Mouse (Mus musculus): ENCODE data around the gene Thsd4. TPM values are rescaled to one million over a fixed set of nuclear protein-coding genes. Genes with fewer than 3 reads are reported as not detected.
"Not testable (repeated sequence)": the region's sequence is repeated elsewhere in the genome, so short reads cannot be mapped to it uniquely, and the experiment has no call there.

Gene Thsd4
- total RNA-seq, 2 experiments from 2014 or later = 10.1 to 12.4 TPM

DNA sequence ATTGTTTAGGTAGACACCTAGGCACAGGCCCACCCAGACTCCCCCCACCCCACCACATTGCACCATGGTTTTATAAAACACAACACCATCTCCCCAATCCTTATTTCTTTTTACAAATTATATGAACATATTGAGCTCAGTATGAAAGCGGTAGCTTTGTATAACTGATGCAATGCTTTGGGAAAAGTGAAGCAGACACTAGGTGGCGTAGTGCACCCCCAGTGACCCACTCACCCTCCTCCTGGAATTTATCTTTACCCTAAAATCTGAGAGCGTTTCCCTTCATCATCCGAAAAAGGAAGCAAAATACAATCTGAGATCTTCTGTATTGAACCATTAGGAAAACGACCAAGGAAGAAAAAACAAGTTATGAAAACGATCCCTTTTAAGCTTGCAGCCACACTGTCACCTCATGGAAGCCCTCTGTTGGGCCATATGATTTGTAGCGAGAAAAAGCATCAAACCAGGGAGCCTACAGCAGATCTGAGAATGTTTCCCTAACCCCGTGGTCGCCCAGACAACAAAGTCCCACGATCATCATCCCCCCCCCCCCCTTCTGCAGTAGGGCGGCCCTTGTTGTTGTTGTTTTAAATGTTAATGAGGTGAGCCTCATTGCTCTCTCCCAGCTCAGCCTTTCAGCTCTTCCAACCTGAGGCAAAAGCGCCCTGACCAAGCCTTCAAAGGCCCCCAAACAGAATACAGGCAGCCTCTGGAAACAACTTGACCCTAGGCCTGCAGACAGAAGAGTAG, 246.3 kb downstream of the Thsd4 start:
- intact Hi-C loops (cut with DNase I) = no loop called here
- peak; percentile 26 for DNase-seq

DNA sequence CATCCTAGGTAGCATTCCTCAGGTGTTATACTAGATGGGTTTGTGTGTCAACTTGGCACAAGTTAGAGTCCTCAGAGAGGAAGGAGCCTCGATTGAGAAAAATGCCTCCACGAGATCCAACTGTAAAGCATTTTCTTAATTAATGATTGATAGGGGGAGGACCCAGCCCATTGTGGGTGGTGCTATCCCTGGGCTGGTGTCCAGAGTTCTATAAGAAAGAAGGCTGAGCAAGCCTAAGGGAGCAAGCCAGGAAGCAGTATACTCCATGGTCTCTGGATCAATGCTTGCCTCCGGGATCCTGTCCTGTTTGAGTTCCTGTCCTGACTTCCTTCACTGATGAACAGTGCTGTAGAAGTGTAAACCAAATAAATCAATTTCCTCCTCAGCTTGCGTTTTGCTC, 247.3 kb downstream of the Thsd4 start:
- intact Hi-C loops (cut with DNase I) = no loop called here
- no peak for DNase-seq

DNA sequence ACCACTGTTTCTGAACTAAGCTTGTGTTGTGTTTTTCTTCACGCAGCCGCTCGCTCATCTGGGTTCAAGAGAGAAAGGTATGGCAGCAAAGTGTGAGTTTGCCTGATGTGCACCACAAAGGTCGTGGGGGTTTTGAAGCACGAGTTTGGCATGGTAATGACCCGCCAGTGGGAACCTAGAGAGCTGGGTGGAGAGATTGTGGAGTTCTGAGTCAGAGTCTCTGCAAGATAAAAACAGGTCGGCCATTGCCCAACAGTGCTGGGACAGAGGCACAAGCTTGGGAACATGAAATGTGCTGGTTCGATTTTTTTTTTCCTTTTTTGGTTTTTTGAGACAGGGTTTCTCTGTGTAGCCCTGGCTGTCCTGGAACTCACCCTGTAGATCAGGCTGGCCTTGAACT, 249.5 kb downstream of the Thsd4 start:
- DNase-seq; intact Hi-C loops (cut with DNase I): not testable (repeated sequence)

DNA sequence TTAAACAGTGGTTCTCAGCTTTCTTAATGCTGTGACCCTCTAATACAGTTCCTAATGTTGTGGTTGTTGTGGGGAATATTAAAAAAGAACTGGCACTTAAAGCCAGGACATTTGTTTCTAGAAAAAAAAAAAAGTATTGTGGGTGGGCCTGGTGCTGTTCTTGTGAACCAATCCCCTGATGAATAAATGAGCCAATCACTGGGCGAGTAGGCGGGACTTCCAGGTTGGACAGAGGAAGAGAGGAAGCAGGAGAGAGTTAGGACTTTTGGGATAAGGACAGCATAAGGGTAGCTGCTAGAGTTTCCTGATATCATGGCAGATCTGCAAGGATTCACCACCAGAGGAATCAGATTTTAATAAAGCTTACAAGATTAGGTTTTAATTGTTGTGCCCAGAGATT, 249.9 kb downstream of the Thsd4 start:
- DNase-seq = no peak
- intact Hi-C loops (cut with DNase I) = no loop called here

DNA sequence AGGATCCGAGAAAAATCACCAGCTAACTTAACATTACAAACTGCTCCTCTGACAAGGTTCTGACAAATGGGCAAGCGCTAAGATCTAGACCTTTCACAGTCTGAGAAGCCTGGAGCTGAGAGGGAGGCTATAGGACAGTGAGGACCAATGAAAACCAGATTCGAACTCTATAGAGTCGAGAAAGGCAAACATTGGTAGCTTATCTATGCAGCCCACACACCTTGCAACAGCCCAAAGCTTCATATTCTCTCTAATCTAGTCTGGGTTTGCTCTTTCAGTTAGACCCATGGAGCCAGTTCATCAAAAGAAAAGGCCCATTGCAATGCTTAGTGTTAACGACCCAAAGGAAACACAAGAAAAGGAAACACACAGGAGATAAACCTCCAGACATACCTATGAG, 252.0 kb downstream of the Thsd4 start:
- no peak for DNase-seq
- intact Hi-C loops (cut with DNase I) = no loop called here

DNA sequence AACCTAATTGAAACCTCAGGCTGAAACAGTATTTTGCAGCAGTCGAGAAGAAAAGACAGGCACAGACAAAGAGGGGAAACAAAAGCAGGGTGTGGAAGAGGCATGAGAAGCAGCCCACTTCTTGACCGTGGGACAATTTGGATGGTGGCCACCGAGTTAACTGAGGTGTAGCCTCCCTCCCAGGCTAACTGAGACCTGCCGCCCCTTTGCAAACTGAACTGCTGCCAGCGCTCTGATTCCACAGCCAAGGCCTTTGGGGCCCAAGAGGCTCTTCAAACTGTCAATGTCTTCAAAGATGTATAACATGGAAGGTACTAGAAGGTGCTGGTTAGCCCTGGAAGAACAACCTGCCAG, 254.6 kb downstream of the Thsd4 start:
- peak; percentile 52 for DNase-seq
- intact Hi-C loops (cut with DNase I) = no loop called here

DNA sequence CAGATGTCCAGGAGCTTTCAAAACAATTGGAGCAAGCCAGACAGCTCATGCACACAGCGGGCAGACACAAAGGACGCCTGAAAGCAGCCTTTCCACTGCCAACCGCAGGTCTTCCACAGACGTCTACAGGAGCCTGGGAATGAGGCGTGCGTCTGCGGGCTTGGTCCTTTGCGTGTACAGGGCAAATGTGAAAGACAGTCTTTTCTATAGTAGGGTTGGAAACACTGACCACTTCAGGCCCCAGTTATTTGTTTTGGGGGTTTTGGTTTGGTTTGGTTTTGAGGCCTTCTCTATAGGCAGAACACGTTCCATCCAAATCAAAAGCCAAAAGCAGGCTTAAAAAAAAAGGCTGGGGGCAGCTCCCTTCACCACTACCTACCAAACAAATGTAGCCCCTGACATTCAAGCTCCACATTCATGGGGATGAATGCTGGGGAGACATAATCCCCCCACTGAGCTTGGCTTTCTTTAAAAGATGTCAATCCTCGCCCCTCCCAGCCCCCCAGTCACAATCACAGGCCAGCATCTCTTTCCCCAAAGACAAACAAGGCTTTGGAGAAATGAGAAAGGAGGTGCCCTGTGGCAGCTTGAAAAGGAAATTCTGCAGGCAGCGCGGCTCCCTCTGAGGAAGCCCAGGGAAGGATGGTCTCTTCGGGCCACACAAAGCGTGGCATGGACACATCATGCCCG, 255.1 kb downstream of the Thsd4 start:
- intact Hi-C loops (cut with DNase I) = no loop called here
- peak; percentile 19 for DNase-seq

DNA sequence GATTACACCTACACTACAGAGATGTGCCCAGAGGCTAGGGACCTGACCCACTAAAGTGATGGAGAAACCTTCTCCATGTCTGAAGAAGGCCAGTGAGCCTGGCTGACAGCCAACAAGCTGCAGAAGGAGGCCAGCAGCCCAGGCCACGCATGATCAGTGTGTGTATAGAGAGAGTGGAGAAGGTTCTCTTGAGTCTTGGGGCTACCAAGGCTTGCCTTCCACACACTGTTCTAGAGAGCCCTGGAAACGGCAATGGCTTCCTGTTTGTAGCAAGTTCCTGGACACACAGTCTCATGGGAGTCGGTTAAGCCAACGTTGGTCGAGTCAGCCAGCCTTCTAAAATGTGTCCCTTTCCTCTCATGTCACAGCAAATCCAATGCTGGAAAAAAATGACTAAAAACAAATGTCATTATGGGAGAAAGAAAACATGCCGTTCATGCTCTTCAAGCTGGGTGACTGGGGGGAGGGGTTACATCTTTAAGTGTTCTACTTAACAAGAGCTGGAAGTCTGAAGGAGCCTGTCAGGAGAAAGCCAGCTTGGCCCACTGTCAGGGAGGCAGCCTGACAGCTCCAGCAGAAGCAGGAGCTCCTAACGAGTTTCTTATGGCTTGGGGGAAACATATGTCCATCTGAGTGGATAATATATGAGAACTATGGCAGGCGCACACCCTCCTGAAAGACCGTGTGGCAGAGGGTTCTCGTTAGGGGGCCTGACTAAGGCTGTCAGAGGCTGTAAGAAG, 257.1 kb downstream of the Thsd4 start:
- peak; percentile 31 for DNase-seq
- intact Hi-C loops (cut with DNase I) = no loop called here

DNA sequence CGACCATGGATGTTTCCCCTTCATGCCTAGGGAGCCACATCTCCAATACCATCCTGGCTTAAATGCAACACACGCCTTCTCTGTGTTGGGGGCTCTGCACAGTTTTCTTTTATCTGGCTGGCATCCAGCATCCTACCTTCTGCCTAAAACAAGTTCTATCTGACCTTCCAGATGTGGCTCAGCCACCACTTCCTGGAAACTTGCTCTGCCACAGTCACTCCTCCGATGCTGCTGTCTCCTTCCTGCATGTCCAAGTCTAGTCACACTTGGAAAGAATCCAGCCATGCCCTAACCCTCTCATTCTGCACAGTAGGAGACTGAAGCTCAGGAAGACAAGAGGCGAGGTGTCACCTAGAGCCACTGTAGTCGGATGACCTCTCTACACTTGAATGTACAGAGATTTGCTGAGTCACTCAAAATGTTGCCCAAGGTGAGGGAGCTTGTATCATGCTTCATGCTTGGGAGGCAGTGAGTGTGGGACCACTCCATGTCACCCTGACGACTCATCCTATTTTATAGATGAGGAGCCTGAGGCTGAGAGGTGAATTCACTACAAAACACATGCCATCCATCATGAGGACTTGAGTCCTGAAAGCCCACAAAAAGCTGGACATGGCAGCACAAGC, 259.2 kb downstream of the Thsd4 start:
- intact Hi-C loops (cut with DNase I) = no loop called here
- no peak for DNase-seq

DNA sequence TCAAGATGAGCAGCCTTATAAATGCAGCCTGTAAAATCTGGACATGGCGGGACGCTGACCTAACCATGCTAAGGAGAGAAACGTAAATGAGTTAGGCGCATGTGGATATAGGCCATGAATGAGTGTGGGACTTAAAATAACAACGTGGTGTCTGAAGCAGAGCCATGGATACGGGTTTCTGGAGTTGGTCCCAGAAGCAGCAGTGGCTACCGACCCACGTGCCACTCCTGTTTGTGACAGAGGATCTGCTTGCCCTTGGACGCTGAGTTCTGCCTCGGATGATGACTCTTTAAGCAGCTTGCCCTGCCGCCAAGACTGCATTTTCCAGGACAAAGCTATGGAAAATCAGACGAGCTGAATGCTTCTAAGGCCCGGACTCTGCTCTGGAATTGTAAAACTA, 262.2 kb downstream of the Thsd4 start:
- peak; percentile 45 for DNase-seq
- intact Hi-C loops (cut with DNase I) = no loop called here

DNA sequence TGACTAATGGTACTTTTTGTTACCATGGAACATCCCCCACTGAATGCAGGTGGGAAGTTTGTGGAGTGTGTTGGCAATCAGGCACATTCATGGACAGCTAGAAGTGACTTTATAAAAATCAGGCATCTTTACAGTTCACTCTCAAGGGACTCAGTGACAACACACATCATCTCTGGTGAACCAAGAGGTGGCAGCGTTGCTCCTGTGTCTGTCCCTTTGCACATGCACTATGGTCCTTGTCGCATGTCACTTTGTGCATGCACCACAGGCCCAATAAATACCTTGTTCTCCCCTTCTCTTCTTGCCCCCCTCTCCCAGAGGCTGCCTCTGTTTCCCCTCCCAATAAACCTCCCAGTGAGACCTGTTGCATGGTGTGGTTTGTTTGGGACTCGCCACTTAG, 270.1 kb downstream of the Thsd4 start:
- DNase-seq = peak; percentile 47
- intact Hi-C loops (cut with DNase I) = no loop called here

DNA sequence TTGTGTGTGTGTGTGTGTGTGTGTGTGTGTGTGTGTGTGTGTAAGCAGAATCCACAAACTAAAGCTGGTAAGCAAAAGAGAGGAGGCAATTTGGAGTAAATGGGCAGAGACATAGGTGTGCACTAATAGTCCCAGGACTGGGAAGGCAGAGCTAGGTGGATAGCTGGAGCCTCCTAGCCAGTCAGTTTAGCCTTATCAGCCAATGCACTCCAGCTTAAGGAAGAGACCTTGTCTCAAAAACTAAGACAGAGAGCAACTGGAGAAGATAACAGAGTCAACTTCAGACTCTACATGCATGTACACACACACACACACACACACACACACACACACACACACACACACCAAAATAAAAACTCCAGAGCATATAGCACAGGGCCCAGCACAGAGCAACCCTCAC, 271.4 kb downstream of the Thsd4 start:
- intact Hi-C loops (cut with DNase I) = no loop called here
- DNase-seq = no peak

DNA sequence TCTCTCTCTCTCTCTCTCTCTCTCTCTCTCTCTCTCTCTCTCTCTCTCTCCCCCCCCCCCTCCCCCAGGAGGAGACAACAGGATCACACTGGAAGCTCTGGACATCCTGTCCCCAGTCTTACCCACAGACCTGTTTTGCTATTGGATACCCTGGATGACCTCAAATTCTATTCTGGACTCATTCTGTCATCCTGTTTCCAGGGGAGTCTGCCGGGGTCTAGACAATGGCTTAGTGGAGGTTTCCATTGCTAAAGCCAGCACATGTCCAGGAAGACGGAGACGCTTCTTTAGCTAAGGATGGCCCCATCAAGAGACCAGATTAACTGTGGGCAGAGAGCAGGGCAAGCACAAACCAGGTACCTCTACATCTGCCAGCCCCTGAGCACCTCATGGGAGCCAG, 273.8 kb downstream of the Thsd4 start:
- no peak for DNase-seq
- intact Hi-C loops (cut with DNase I) = loop anchor here (5.0 to 10.0 kb wide), 3 partner anchors 349 to 609 kb away; partner anchors contain the start of gene Lrrc49

DNA sequence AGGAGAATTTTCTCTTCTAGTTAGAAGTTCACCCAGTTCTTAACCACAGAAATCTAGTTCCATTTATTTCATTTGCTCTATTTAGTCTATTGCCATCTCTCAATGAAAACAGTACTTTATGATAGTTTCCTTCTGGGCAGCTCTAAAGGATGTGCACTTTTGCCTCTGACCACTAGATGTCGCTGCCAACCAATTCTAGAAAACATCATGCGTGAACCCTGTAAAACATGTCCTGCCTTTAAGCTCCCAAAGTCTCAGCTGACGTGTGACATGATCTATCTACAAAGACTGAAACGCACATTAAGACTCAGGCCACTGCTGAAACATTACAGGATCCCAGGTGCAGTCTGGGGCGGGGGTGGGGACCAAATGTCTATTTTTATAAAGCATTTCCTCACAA, 276.9 kb downstream of the Thsd4 start:
- peak; percentile 58 for DNase-seq
- intact Hi-C loops (cut with DNase I) = loop anchor here (5.0 to 10.0 kb wide), 3 partner anchors 352 to 612 kb away; partner anchors contain the start of gene Lrrc49

DNA sequence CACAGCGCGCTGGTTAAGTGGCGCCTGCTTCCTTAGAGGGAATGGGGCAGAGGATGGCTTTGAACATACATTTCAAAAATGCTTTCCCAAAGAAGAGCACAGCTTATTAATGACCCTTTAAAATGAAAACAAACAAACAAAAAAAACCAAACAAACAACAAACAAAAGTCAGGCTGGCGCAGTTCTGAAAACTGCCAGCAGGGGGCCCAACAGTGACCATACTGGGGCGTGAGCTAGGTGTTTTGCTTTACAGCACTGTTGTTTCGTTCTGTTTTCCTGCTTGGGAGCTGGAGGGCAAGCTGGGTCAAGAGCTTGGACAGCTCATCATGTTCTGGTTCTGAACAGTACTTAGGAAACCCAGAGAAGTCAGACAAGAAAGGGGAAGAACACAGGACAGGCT, 278.3 kb downstream of the Thsd4 start:
- intact Hi-C loops (cut with DNase I) = loop anchor here (10.0 kb wide), 1 partner anchor 441 kb away; the partner anchor contains the start of gene Lrrc49
- no peak for DNase-seq

DNA sequence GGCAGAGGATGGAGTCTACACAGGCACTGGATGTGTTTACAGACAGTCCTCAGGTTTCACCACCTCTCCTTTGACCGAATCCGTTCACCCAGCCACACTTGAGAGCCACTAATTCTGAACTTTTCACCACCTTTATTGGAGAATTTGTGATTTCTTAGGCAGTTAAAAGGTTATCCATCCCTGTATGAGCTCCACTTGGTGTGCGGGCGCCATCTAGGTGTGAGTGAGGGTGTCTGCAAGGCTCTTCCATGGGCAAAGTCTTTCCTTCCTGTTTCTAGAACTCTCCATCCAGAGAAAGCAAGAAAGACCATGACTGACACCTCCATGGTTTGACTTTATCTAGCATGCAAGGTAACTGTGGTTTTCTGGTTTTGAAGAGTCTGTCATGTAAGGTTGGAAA, 284.2 kb downstream of the Thsd4 start:
- peak; percentile 52 for DNase-seq
- intact Hi-C loops (cut with DNase I) = loop anchor here (2.0 to 5.0 kb wide), 2 partner anchors 265 to 279 kb away; no protein-coding TSS in a partner anchor

DNA sequence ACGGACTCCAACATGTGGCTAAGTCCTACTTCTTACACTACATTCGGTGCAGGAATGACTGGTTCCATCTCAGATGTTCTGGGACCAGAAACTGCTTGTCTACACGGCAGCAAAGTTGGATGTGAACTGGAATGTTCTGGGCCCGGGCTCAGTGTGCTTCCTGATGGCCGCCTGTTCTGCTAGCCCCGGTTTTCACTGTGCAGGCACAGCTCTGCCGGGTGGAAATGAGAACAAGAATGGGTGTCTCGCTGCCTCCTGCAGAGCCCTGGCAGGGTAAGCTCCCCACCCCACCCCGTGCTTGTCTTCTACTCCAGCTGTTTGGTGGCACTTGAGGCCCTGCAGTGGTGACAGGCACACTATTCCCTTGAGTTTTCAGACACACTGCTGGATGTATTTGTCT, 285.7 kb downstream of the Thsd4 start:
- intact Hi-C loops (cut with DNase I) = loop anchor here (2.0 to 5.0 kb wide), 2 partner anchors 264 to 277 kb away; no protein-coding TSS in a partner anchor
- no peak for DNase-seq

DNA sequence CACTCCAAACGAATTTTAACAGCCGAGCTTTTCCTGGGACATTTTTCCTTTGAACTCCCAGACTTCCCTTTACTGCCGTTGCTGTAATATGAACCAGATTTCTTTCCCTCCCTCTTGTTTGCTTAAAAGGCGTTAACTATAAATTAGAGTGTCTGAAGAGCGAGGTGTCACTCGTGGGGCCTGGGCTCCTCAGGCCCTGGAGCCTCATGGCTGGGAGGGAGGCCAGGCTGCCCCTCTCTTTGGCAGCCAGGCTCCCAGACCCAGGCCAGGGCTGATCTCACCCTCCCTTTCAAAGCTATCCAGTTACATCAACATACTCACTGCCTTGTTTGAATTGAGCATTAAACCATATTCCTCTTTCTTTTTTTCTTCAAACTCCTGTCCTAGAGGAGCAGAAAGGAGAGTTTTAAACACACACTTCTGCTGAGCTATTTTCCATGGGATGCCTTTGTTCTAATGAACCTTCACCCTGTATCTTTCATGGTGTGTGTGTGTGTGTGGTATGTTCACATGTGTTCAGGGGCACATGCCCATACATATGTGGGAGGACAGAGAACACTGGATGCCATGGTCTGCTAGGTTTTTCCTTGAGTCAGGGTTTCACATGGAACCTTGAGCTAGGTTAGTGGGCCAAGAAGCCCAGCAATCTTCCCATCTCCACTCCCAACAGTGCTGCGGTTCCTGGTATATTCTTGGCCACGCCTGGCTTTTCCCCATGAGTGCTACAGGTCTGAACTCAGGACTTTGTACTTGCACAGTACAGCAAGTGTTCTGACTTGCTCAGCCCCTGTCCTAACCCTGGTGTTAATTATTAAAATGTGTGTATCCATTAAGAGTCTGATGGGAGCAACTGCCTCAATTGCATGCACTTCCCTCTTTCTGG, 287.4 kb downstream of the Thsd4 start:
- intact Hi-C loops (cut with DNase I) = loop anchor here (5.0 kb wide), 1 partner anchor 262 kb away; no protein-coding TSS in a partner anchor
- DNase-seq = no peak

DNA sequence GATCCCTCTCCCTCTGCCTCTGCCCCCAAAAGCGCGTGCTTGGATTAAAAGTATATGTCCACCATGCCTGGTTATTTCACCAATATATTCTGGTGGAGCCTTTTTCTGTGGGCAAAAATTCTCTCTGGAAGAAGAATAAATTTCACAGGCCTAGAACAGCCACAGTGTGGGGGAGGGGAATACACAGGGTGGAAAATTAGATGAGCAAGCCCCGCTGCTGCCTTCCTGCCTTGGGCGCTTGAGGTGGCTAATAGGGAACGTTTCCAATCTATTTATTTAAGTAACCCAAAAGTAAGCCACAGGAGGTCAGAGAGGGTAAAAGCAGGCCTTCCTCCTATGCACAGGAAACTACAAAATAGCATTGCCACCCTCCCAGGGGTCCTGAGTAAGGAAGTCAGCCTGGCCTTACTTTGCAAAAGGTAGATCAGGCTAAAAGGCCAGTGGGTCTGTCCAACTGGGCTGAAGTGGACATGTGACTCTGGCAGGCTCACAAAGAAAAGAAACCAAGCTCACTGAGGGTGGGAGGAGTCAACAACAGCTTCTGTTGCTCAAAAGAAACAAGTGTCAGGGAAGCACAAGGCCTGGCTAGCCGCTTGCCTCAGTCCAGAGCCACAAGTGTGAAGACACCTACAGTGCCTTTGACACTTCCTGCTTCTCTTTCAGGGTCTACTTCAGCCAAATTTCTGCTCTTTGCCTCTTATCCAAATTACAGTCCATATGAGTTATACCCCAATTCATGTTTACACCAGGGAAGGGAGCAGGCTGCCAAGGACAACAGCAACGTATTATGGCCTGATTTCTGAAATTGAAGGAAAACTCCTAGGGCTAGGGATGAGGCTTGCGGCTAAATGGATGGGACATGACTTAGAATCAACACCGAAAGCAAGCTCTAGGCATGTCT, 289.6 kb downstream of the Thsd4 start:
- intact Hi-C loops (cut with DNase I) = no loop called here
- DNase-seq = no peak
